Mouse (Mus musculus) embryonic stem cell, embryonic (primary cell): ENCODE results near the gene Wbp1l.

Experiments
- CTCF ChIA-PET, 4 experiments: fragments of 300-600 bp in 2 of 4; fragments of 350-600 bp in 2 of 4; sonication (Branson Sonifier 250); formaldehyde crosslinking; loops; one replicate each; lab custom pipeline; 2022; ENCODE audit warnings: inconsistent platforms in 2 of 4; lab: Charles Lee
- POLR2A ChIA-PET, 4 experiments: fragments of 300-600 bp in 2 of 4; fragments of 350-600 bp in 2 of 4; sonication (Branson Sonifier 250); formaldehyde crosslinking; loops; one replicate each; lab custom pipeline; 2022; ENCODE audit warnings: antibody characterized with exemption in 4 of 4, inconsistent platforms in 1 of 4; lab: Charles Lee

The Wbp1l gene

DNA sequence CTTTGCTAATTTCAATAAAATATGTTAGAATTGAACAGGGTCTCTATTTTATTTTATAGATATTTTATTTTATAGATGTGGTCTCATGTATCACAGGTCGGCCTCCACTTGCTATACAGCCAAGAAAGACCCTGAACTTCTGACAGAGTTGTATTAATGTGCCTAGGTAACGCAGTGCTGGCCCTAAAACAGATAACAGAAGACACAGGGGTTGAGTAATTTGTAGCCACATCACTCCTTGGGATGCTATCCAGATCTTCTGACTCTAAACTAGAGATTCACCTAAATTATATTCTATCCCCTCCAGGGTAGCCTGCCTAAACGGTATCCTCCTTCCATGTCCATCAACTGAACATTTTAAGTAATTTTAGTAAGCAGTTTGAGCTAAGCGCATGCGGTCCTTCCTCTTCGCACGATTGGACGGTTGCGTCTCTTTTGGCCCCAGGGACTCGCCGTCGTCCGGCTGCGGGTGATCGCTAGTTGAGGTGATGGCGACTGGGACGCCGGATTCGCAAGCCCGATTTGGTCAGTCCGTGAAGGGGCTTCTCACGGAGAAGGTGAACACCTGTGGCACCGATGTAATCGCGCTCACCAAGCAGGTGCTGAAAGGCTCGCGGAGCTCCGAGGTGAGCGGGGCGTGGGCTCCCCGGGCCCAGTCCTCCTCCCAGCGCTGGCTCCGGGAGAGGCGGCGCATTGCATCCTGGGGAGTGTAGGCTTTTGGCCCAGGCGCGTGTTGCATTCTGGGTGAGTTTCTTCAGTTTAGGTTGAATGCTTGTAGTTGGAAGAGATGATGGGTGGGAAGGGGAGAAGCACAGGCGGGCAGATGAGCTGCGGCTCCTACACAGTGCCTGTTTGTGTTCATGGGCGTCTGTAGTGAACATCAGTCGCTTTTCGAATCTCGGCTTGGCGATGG lies 90.8 kb downstream of the Wbp1l start, which contains the start of gene Borcs7:
Gene Borcs7, plus strand, starts transcription at position 447 of the 913 bp plus-strand sequence.
- CTCF ChIA-PET: interaction anchor here in 3 of 4 experiments (0.7 to 0.8 kb wide), 3 partner anchors 9 to 254 kb away, joined by 3 to 4 read pairs (median 3); no protein-coding TSS in a partner anchor
- POLR2A ChIA-PET: interaction anchor here (0.8 to 1.8 kb wide), 25 partner anchors 9 to 537 kb away, joined by 3 to 13 read pairs (median 3); partner anchors contain the start of genes As3mt (in 2 of the 4), Cyp17a1 (in 1 of the 4) and Wbp1l (in 1 of the 4)

DNA sequence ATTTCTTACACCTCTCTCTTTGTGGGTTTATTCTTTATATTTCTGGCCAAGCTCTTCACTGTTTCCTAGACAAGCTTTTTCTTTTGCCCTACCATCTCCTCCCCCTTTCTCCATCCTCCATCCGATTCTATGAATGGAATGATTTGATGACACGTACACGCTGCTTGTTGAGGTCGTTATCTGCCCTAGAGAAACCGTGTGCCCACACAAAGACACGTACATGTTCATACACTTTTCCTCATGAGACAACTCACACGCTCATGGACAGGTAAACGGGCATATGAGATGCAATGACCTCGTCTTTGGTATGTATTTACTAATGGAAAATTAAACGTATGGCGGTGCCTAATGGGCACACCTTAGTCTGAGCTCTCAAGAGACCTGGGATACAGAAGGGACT lies 91.5 kb downstream of the Wbp1l start:
- ChIA-PET CTCF (interaction anchor here in 2 of 4 experiments (0.6 to 0.8 kb wide), 3 partner anchors 46 to 179 kb away, joined by 3 to 8 read pairs (median 4); no protein-coding TSS in a partner anchor), POLR2A (interaction anchor here (0.7 to 1.8 kb wide), 24 partner anchors 8 to 538 kb away, joined by 3 to 13 read pairs (median 4); partner anchors contain the start of genes As3mt (in 2 of the 4), Cyp17a1 (in 1 of the 4) and Wbp1l (in 1 of the 4))

DNA sequence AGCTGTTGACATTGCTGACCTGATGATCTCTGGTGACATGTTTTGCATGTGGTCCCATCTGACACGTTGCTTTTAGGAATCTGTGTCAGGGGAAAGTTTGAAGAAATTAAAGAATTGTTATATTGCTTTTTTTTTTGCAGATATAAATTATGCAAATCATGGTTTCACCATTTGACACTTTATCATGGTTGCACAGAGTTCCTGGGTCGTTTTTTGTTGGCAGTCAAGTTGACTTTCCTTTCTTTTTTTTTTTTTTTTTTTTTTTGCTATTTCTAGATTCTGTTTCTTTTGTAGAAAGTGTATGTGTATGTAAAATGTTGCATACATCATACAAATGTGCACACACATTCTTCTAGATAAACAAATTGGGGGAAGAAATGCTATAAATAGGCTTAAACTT lies 92.2 kb downstream of the Wbp1l start:
- POLR2A ChIA-PET: interaction anchor here in 3 of 4 experiments (0.6 to 1.8 kb wide), 6 partner anchors 8 to 323 kb away, joined by 3 to 13 read pairs (median 4); partner anchors contain the start of gene Ina (in 1 of the 3)

GRCm38 (mm10) chr19:46693146-46693545 lies 94.3 kb downstream of the Wbp1l start:
- ChIA-PET POLR2A (interaction anchor here (0.6 to 2.0 kb wide), 6 partner anchors 8 to 302 kb away, joined by 3 to 8 read pairs (median 4); no protein-coding TSS in a partner anchor), CTCF (interaction anchor here in 2 of 4 experiments (0.6 to 1.2 kb wide), 4 partner anchors 21 to 270 kb away, joined by 3 read pairs; no protein-coding TSS in a partner anchor)

More for the DNA sequence above, 92.2 kb downstream of the Wbp1l start:
- CTCF ChIA-PET: interaction anchor here in 2 of 4 experiments (0.6 to 0.7 kb wide), 4 partner anchors 34 to 168 kb away, joined by 3 to 8 read pairs (median 3); no protein-coding TSS in a partner anchor

DNA sequence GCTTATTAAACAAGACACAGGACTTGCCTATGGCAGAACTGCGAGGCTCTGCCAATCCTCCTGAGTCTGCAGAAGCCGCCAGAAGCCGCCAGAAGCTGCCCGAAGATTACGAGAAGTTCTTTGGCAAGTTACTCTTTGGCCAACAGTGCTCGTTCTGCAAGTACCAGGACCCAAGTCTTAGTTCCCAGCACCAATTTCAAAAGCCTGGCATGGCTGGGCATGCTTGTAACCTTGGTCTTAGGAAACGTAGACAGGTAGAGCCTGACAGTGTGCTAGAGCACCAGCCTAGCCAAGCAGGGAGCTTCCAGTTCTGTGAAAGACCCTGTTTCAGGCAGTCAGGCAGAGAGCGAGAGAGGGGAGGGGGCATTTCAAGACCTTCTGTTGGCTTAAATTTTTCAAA lies 97.6 kb downstream of the Wbp1l start:
- CTCF ChIA-PET: no interaction called here
- POLR2A ChIA-PET: interaction anchor here in 1 of 4 experiments (1.0 kb wide), 1 partner anchor 42 kb away, joined by 3 read pairs; no protein-coding TSS in a partner anchor

DNA sequence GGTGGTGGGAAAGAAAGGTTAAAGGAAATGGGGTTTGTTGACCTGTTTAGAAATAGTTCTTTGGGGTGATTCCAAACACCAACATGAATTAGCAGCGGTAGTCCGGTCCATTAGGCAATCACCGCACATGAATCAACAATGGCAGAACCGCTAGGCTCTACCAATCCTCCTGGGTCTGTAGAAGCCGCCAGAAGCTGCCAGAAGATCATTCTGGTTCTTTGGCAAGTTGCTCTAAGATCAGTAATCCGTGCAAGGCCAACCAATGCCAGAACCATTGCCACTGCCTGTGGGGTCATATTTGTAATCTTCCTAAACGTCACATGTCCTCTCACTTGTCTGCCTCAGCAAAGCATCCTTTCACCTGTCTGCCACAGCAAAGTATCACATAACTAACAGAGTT lies 98.1 kb downstream of the Wbp1l start:
- ChIA-PET CTCF (no interaction called here), POLR2A (interaction anchor here in 2 of 4 experiments (1.0 to 2.7 kb wide), 2 partner anchors 11 to 43 kb away, joined by 3 to 14 read pairs; partner anchors contain the start of gene As3mt (in 1 of the 2))

DNA sequence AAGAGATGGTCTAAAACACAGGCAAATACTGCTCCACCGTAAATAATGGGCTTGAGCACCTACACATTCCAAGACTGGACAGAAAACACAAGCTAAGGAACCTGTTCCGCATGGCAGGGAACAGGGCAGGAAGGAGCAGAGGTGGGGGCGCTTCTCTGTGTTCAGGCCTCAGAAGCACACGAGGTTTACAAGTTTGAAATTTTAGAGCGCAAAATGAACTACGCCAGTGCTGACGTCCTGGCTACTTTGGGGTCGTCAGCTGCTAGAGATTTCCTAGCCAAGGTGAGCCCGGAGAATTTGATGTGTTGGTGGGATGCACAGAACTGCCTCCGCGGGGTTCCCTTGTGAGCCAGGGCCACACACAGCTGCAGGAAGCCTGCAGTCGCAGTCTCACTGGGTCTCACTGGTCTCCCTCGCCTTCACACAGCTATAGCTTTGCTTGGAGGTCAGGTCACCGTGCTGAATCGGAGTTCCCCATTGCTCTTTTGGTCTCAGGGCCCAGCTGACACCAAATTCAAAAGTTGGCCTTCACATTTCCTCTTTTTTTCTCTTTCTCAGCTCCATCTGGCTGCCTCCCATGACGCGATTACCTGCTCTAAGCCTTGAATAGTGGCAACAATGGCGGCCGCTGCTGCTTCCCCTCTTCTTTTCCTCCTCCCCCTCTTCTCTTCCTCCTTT lies 99.1 kb downstream of the Wbp1l start:
- CTCF ChIA-PET: interaction anchor here in 3 of 4 experiments (0.6 to 1.6 kb wide), 6 partner anchors 8 to 425 kb away, joined by 3 to 8 read pairs (median 4); partner anchors contain the start of gene Borcs7 (in 1 of the 3)
- POLR2A ChIA-PET: interaction anchor here (0.5 to 2.7 kb wide), 13 partner anchors 8 to 652 kb away, joined by 3 to 14 read pairs (median 4); partner anchors contain the start of genes As3mt (in 2 of the 4) and Borcs7 (in 2 of the 4)

DNA sequence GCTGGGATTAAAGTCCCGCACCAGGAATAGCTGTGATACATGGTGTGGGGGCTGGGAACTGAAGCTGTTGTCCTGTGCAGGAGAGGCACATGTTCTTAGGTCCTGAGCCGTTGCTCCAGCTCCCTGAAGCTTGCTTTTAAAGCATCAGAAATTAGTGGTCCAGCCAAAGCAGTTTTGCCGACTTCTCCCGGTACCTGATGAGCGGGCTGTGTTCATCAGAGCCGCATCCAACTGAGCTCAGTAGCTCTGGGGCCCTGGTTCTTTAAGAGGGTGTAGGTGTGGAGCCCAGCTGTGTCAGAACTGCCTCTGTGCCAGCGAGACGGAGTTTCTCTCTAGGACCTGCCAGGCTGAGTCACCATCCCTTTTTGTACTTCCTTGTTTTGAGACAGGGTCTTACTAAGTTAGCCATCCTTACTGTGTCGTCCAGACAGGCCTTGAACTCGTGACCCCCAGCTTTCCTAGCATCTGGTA lies 100.2 kb downstream of the Wbp1l start:
- ChIA-PET CTCF (interaction anchor here in 3 of 4 experiments (0.6 to 1.6 kb wide), 7 partner anchors 45 to 424 kb away, joined by 3 to 8 read pairs (median 5); no protein-coding TSS in a partner anchor), POLR2A (interaction anchor here (0.6 to 2.7 kb wide), 15 partner anchors 9 to 653 kb away, joined by 3 to 14 read pairs (median 4); partner anchors contain the start of genes Borcs7 (in 4 of the 4) and As3mt (in 1 of the 4))

DNA sequence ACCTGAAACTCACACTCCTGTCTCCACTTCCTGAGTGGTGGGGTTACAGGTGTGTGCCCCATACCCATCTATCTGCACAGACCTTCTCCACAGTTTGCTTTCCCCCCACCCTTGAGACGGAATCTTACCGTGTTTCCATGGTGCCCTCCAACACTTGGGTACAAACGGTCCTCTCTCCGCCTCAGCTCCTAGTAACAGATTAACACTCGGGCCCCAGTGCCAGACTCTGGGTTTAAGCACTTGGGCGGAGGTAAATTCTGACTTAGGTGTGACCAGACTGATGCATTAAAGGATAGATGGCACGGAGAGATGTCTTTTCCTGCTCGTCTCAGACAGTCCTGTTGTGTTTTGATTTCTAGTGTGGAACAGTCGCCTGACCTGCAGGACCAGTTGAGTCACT lies 102.3 kb downstream of the Wbp1l start:
- ChIA-PET CTCF (interaction anchor here in 3 of 4 experiments (0.6 to 0.7 kb wide), 3 partner anchors 290 to 645 kb away, joined by 3 to 4 read pairs (median 3); no protein-coding TSS in a partner anchor), POLR2A (interaction anchor here (0.6 to 1.3 kb wide), 5 partner anchors 9 to 280 kb away, joined by 3 to 6 read pairs (median 3); no protein-coding TSS in a partner anchor)

GRCm38 (mm10) chr19:46705779-46706495 lies 107.1 kb downstream of the Wbp1l start:
- POLR2A ChIA-PET: interaction anchor here in 3 of 4 experiments (0.6 to 2.5 kb wide), 11 partner anchors 8 to 624 kb away, joined by 3 to 10 read pairs (median 3); partner anchors contain the start of genes Borcs7 (in 2 of the 3), Cnnm2 (in 1 of the 3) and Taf5 (in 1 of the 3)
- CTCF ChIA-PET: interaction anchor here (0.5 to 1.5 kb wide), 6 partner anchors 20 to 164 kb away, joined by 3 to 4 read pairs (median 3); partner anchors contain the start of gene Cnnm2 (in 1 of the 4)

- POLR2A ChIA-PET: interaction anchor here in 3 of 4 experiments (0.6 to 2.6 kb wide), 20 partner anchors 8 to 625 kb away, joined by 3 to 14 read pairs (median 4); partner anchors contain the start of genes Borcs7 (in 2 of the 3), Arl3 (in 1 of the 3), Cnnm2 (in 1 of the 3) and Sfxn2 (in 1 of the 3)
- CTCF ChIA-PET: interaction anchor here (0.5 to 1.5 kb wide), 4 partner anchors 19 to 99 kb away, joined by 3 to 7 read pairs (median 3); partner anchors contain the start of gene Cnnm2 (in 1 of the 4)
Observed at GRCm38 (mm10) chr19:46706540-46707295, 107.8 kb downstream of the Wbp1l start.
